ENCODE assay signal across 8 mouse cellular contexts in the genomic region with DNA sequence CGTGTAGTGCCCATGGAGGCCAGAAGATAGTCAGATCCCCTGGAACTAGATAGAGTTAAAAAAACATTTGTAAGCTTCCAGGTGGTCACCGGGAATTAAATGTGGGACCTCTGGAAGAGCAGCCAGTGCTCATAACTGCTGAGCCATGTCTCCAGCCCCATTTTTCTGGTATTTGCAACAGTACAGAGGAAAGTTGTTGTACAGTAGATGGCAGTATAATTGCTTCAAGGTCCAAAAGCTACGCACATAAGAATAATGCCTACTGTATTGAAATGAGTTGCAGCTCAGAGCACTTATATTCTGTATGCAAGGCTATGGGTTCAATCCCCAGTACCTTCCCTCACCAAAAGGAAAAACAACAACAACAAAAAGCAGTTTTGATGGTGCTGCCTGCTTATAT. TPM values are rescaled to one million over a fixed set of nuclear protein-coding genes. Genes with fewer than 3 reads are reported as not detected.
A peak's percentile ranks its signal among the peaks of the same experiment; 100 is the strongest.
DNase-seq lines count a peak whose midpoint lies in the region; ATAC-seq lines count a peak whose summit lies in the region.

No protein-coding gene starts in this region.

- H3K4me3 ChIP-seq in megakaryocyte, embryonic 14.5 days (replicated peaks): peak overlapping the region; percentile 99
- H3K4me3 ChIP-seq in embryonic facial prominence, embryonic 15.5 days (replicated peaks): peak overlapping the region; percentile 78
- peak overlapping the region; percentile 71 for H3K4me3 ChIP-seq in limb, embryonic 15.5 days
- H3K4me3 ChIP-seq in stomach, embryonic 16.5 days (replicated peaks; ENCODE audit: low read length): peak overlapping the region; percentile 75

- WGBS in embryonic facial prominence, embryonic 15.5 days: 52% methylated on average over 3 of the region's 3 CpGs
- 58% methylated on average over 3 of the region's 3 CpGs for WGBS in limb, embryonic 15.5 days
- WGBS in stomach, embryonic 16.5 days: 51% methylated on average over 3 of the region's 3 CpGs

- no peak for DNase-seq in left cerebral cortex, adult 11 months (ENCODE audit: low spot score)
- DNase-seq in cerebellum, adult 9-11 months: no peak
- DNase-seq in gastrocnemius, postnatal 10 days: no peak

- no peak overlapping the region for H3K9ac ChIP-seq in embryonic facial prominence, embryonic 15.5 days
- H3K9ac ChIP-seq in limb, embryonic 15.5 days: no peak overlapping the region
- no peak overlapping the region for H3K9ac ChIP-seq in stomach, embryonic 16.5 days (ENCODE audit: low read length)

- H3K4me2 ChIP-seq in embryonic facial prominence, embryonic 15.5 days (replicated peaks): peak overlapping the region; percentile 71
- H3K4me2 ChIP-seq in limb, embryonic 15.5 days: peak overlapping the region; percentile 69
- peak overlapping the region; percentile 62 for H3K4me2 ChIP-seq in stomach, embryonic 16.5 days (ENCODE audit: low read depth, low read length)

- ATAC-seq in megakaryocyte, adult 5-6 weeks (ENCODE audit: poor library complexity, severe bottlenecking): no peak
- no peak for ATAC-seq in embryonic facial prominence, embryonic 15.5 days (ENCODE audit: insufficient number of reproducible peaks, low FRiP score, low TSS enrichment, low read depth)
- no peak for ATAC-seq in limb, embryonic 15.5 days (ENCODE audit: insufficient number of reproducible peaks, low FRiP score, low TSS enrichment, low read depth)
- ATAC-seq in stomach, embryonic 16.5 days (ENCODE audit: insufficient read depth, low FRiP score): no peak

- peaks cover 45% of the 10 kb centered on the region for H3K36me3 ChIP-seq in megakaryocyte, embryonic 14.5 days (replicated peaks; ENCODE audit: low read length)
- H3K36me3 ChIP-seq in embryonic facial prominence, embryonic 15.5 days: peaks cover 22% of the 10 kb centered on the region
- H3K36me3 ChIP-seq in limb, embryonic 15.5 days: peaks cover 30% of the 10 kb centered on the region
- H3K36me3 ChIP-seq in stomach, embryonic 16.5 days (ENCODE audit: control insufficient read depth, insufficient read depth, low read length): peaks cover 8% of the 10 kb centered on the region

- H3K4me1 ChIP-seq in megakaryocyte, embryonic 14.5 days: peaks cover 53% of the 10 kb centered on the region
- H3K4me1 ChIP-seq in embryonic facial prominence, embryonic 15.5 days: peaks cover 17% of the 10 kb centered on the region
- H3K4me1 ChIP-seq in limb, embryonic 15.5 days: peaks cover 15% of the 10 kb centered on the region
- peaks cover 12% of the 10 kb centered on the region for H3K4me1 ChIP-seq in stomach, embryonic 16.5 days (ENCODE audit: control insufficient read depth, insufficient read depth, low read length)

- H3K27me3 ChIP-seq in megakaryocyte, embryonic 14.5 days (replicated peaks): no peaks in the 10 kb centered on the region
- no peaks in the 10 kb centered on the region for H3K27me3 ChIP-seq in embryonic facial prominence, embryonic 15.5 days
- H3K27me3 ChIP-seq in limb, embryonic 15.5 days: no peaks in the 10 kb centered on the region
- no peaks in the 10 kb centered on the region for H3K27me3 ChIP-seq in stomach, embryonic 16.5 days (ENCODE audit: control insufficient read depth, insufficient read depth, low read length)

- H3K9me3 ChIP-seq in megakaryocyte, embryonic 14.5 days: no peaks in the 10 kb centered on the region
- H3K9me3 ChIP-seq in embryonic facial prominence, embryonic 15.5 days (replicated peaks): no peaks in the 10 kb centered on the region
- H3K9me3 ChIP-seq in limb, embryonic 15.5 days: no peaks in the 10 kb centered on the region
- no peaks in the 10 kb centered on the region for H3K9me3 ChIP-seq in stomach, embryonic 16.5 days (replicated peaks; ENCODE audit: control insufficient read depth, low read length)

- no peak overlapping the region for H3K27ac ChIP-seq in embryonic facial prominence, embryonic 15.5 days (replicated peaks)
- H3K27ac ChIP-seq in limb, embryonic 15.5 days: no peak overlapping the region
- H3K27ac ChIP-seq in stomach, embryonic 16.5 days (ENCODE audit: low read length): no peak overlapping the region

RNA-seq across cellular contexts. Expression of a gene that starts 1.1 kb away (rescaled TPM):
- polyA plus RNA-seq in megakaryocyte, embryonic 14.5 days (2012; ENCODE audit: insufficient read depth, low replicate concordance): 6.9 and 19.0 TPM in 2 replicates
- 223 and 230 TPM in 2 replicates for total RNA-seq in megakaryocyte, adult 5-6 weeks (2015)
- 174 and 190 TPM in 2 replicates for total RNA-seq in megakaryocyte, adult 5-6 weeks (2017)
- 237 and 239 TPM in 2 replicates for polyA plus RNA-seq in embryonic facial prominence, embryonic 15.5 days (2015; fragmentation: Nextera tagmentation; extraction: Ambion mirVana)
- 210 and 215 TPM in 2 replicates for polyA plus RNA-seq in limb, embryonic 15.5 days (2015; fragmentation: Nextera tagmentation; extraction: Ambion mirVana)
- 216 and 225 TPM in 2 replicates for polyA plus RNA-seq in stomach, embryonic 16.5 days (2015; fragmentation: Nextera tagmentation; extraction: Ambion mirVana)
- 100 to 1,000 TPM; 231 to 245 TPM for total RNA-seq in gastrocnemius, postnatal 10 days (2021)

RNA-seq across cellular contexts. Expression of a gene that starts 1.2 kb away (rescaled TPM):
- polyA plus RNA-seq in megakaryocyte, embryonic 14.5 days (2012; ENCODE audit: insufficient read depth, low replicate concordance): 3.0 and 10.0 TPM in 2 replicates
- total RNA-seq in megakaryocyte, adult 5-6 weeks (2015): 26.0 and 36.1 TPM in 2 replicates
- 28.3 and 30.2 TPM in 2 replicates for total RNA-seq in megakaryocyte, adult 5-6 weeks (2017)
- 23.5 and 23.8 TPM in 2 replicates for polyA plus RNA-seq in embryonic facial prominence, embryonic 15.5 days (2015; fragmentation: Nextera tagmentation; extraction: Ambion mirVana)
- polyA plus RNA-seq in limb, embryonic 15.5 days (2015; fragmentation: Nextera tagmentation; extraction: Ambion mirVana): 25.0 and 27.8 TPM in 2 replicates
- polyA plus RNA-seq in stomach, embryonic 16.5 days (2015; fragmentation: Nextera tagmentation; extraction: Ambion mirVana): 26.4 and 28.4 TPM in 2 replicates
- total RNA-seq in gastrocnemius, postnatal 10 days (2021): 1 to 10 TPM; 3.0 to 6.0 TPM

RNA-seq across cellular contexts. Expression of a gene that starts 19.9 kb away (rescaled TPM):
- not detected in 2 replicates for polyA plus RNA-seq in megakaryocyte, embryonic 14.5 days (2012; ENCODE audit: insufficient read depth, low replicate concordance)
- total RNA-seq in megakaryocyte, adult 5-6 weeks (2015): 1.9 and 2.0 TPM in 2 replicates
- total RNA-seq in megakaryocyte, adult 5-6 weeks (2017): 0.22 and 1.5 TPM in 2 replicates
- polyA plus RNA-seq in embryonic facial prominence, embryonic 15.5 days (2015; fragmentation: Nextera tagmentation; extraction: Ambion mirVana): 6.6 and 9.3 TPM in 2 replicates
- polyA plus RNA-seq in limb, embryonic 15.5 days (2015; fragmentation: Nextera tagmentation; extraction: Ambion mirVana): 7.3 and 7.7 TPM in 2 replicates
- polyA plus RNA-seq in stomach, embryonic 16.5 days (2015; fragmentation: Nextera tagmentation; extraction: Ambion mirVana): 9.0 and 9.1 TPM in 2 replicates
- 1 to 10 TPM; 6.1 to 7.0 TPM for total RNA-seq in gastrocnemius, postnatal 10 days (2021)

RNA-seq across cellular contexts. Expression of a gene that starts 24.9 kb away (rescaled TPM):
- polyA plus RNA-seq in megakaryocyte, embryonic 14.5 days (2012; ENCODE audit: insufficient read depth, low replicate concordance): not detected in 2 replicates
- not detected in 2 replicates for total RNA-seq in megakaryocyte, adult 5-6 weeks (2015)
- total RNA-seq in megakaryocyte, adult 5-6 weeks (2017): not detected in 2 replicates
- 1.7 and 1.8 TPM in 2 replicates for polyA plus RNA-seq in embryonic facial prominence, embryonic 15.5 days (2015; fragmentation: Nextera tagmentation; extraction: Ambion mirVana)
- not detected in 2 replicates for polyA plus RNA-seq in limb, embryonic 15.5 days (2015; fragmentation: Nextera tagmentation; extraction: Ambion mirVana)
- polyA plus RNA-seq in stomach, embryonic 16.5 days (2015; fragmentation: Nextera tagmentation; extraction: Ambion mirVana): not detected in 2 replicates
- total RNA-seq in gastrocnemius, postnatal 10 days (2021): not detected

RNA-seq across cellular contexts. Expression of a gene that starts 25.2 kb away (rescaled TPM):
- polyA plus RNA-seq in megakaryocyte, embryonic 14.5 days (2012; ENCODE audit: insufficient read depth, low replicate concordance): 0.35 TPM in 1 of 2 replicates, not detected in the other
- 12.5 and 15.0 TPM in 2 replicates for total RNA-seq in megakaryocyte, adult 5-6 weeks (2015)
- 14.1 and 14.8 TPM in 2 replicates for total RNA-seq in megakaryocyte, adult 5-6 weeks (2017)
- polyA plus RNA-seq in embryonic facial prominence, embryonic 15.5 days (2015; fragmentation: Nextera tagmentation; extraction: Ambion mirVana): 8.3 and 8.9 TPM in 2 replicates
- polyA plus RNA-seq in limb, embryonic 15.5 days (2015; fragmentation: Nextera tagmentation; extraction: Ambion mirVana): 5.7 and 5.8 TPM in 2 replicates
- polyA plus RNA-seq in stomach, embryonic 16.5 days (2015; fragmentation: Nextera tagmentation; extraction: Ambion mirVana): 5.7 and 5.9 TPM in 2 replicates
- total RNA-seq in gastrocnemius, postnatal 10 days (2021): 1 to 10 TPM; 2.3 to 3.3 TPM

Comparison
In these comparisons a context has a peak if more than half of its experiments do, and no peak if none do; other contexts are left out.
1. RNA of a gene that starts 1.1 kb away (polyA plus RNA-seq): 237 to 239 TPM in embryonic facial prominence, embryonic 15.5 days, 216 to 225 TPM in stomach, embryonic 16.5 days and 210 to 215 TPM in limb, embryonic 15.5 days; 6.9 to 19.0 TPM in megakaryocyte, embryonic 14.5 days; every median in the first group is over 10 times any median in the second.
2. Peak in every context shown above with its lines, with median percentiles within 50 percentile points of each other: H3K4me3 ChIP-seq and H3K4me2 ChIP-seq.